Mouse (Mus musculus) urinary bladder, postnatal 0 days (tissue): Measurements from ENCODE around the gene Myh6. TPM values are rescaled to one million over a fixed set of nuclear protein-coding genes. Genes with fewer than 3 reads are reported as not detected.

ENCODE experiments used
- microRNA counts: library from miRNA; unstranded; fragments of <30 nt; microRNA quantifications from one replicate; lab custom pipeline; 2016
- microRNA-seq: library from miRNA; unstranded; fragments of <30 nt; microRNA quantifications from one replicate; pipeline ENCODE4, GENCODE M21; 2016
- polyA plus RNA-seq: library from polyadenylated mRNA; unstranded; fragments of >200 nt; fragmentation: Nextera tagmentation; extraction: Ambion mirVana; gene quantifications from 2 replicates; pipeline ENCODE4 v1.2.1, GENCODE M21; 2015

Gene Myh6
- polyA plus RNA-seq = 2.6 and 2.9 TPM in 2 replicates

DNA sequence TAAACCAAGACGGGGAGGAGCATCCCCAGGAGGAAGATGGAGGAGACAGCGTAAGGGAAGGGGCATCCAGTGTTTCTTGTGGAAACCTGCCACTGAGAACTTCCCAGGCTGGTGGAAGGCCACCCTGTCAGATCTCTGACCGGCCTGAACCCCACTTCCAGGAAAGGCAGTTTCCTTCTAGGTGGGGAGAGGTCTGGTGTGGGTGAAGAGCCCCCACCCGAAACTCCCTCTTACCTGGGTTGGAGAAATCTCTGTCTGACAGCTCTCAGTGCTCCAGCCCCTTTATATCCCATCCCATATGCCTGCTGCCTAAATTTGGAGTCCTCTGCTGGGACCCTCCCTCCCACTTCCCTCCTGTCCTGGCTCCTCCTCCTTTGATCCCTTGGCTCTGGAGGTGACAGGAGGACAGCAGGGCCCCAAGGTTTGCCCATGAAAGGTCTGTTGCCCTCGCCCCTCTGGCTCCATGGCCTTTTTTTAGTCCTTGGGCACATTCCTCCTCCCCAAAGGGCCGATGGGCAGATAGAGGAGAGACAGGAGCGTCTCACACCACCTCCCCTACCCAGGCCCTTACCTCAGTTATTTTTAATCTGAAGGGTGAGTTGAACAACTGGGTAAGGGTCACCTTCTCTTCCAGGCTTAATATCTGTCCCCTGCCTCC lies at the start of gene Myh6:
Myh6 (minus strand) TSS at position 608 of the 658 bp plus-strand sequence.

DNA sequence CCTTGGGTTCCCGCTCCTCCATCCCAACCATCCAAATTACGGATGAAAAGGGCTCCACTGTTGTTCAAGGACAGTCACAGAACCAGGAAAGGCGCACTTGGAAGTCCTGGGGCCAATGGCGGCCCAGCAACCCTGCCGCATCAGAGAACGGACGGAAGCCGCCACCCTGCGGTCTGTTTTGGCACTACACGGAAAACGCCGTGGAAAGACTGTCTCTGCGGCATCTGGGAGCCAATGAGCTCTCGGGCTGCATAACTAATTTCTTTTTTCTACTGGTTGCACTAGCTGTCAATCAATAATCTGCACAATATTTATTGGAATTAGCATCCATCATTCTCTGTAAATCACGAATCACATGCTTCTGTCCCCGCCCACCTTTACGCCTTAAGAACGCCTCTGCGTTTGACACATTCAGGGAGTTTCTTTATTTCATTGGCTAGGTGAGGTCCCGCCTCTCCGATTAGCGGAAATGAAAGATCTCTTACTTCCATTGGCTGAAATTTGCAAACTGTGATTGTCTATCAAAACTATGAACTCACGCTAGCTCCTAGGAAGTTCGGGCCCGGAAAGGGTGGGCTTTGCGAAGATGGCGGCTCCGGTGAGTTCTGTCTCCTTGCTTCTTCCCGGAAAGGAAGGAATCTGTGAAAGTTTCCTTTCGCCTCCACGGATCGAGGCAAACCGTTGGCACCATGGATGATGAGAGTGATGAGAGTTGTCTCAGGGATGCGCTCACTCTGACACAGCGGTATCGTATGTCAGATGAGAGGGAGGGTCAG lies 48.5 kb upstream of the Myh6 start, which contains the start of gene Ngdn:
Ngdn (plus strand) TSS at position 464 of the 776 bp plus-strand sequence.

DNA sequence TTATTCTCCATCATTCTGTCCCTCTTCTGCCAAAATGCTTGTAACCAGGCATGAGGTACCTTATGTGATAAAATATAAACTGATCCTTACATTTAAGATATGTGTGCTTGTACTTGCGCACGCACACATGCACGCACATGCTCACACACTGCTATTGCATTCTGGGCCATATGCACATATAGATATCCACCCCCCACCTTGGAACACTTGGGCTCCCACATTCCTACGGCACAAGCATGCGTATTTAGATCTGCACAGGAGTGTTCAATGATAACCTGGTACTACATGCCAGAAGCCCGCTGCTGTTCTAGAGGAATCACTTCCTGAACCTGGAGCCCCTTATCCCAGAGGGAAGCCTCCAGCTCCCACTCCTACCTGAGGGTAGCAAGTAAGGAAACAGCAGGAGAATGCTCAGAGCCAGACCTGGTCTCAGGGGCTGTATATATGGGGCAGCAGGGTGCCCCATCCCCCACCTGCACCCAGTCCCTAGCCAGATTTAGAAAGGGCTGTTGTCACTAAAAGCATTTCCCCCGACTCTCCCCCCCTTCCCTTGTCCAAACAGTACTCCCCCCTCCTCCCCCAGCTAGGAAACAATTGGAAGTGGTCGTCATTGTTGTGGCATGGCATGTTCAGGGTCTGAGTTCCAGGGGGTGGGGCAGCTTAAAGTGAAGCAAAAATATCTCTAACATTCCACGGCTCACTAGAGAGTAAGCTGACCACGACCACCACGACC lies 27.6 kb upstream of the Myh6 start, which contains the start of gene Myh7:
Myh7 (minus strand) TSS at position 491 of the 733 bp plus-strand sequence.

DNA sequence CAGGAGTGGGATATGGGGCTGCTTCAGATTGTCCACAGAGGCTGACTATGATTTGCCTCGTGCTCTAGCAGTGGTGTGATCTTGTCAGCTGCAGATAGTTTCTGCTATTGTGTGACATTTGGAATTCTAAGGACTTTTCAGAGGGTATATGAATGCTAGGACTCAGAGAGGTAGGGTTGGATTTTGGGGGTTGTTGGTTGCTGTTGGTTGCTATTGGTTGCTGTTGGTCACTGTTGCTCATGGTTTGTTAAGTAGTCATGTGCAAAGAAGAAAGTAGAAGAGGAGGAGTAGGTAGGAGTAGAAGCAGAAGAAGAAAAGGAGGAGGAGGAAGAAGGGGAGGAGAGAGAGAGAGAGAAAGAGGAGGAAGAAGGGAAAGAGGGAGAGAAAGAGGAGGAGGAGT lies 9.9 kb upstream of the Myh6 start, which contains the start of gene Gm17428:
Gm17428 (plus strand) TSS at position 301 of the 400 bp plus-strand sequence.

DNA sequence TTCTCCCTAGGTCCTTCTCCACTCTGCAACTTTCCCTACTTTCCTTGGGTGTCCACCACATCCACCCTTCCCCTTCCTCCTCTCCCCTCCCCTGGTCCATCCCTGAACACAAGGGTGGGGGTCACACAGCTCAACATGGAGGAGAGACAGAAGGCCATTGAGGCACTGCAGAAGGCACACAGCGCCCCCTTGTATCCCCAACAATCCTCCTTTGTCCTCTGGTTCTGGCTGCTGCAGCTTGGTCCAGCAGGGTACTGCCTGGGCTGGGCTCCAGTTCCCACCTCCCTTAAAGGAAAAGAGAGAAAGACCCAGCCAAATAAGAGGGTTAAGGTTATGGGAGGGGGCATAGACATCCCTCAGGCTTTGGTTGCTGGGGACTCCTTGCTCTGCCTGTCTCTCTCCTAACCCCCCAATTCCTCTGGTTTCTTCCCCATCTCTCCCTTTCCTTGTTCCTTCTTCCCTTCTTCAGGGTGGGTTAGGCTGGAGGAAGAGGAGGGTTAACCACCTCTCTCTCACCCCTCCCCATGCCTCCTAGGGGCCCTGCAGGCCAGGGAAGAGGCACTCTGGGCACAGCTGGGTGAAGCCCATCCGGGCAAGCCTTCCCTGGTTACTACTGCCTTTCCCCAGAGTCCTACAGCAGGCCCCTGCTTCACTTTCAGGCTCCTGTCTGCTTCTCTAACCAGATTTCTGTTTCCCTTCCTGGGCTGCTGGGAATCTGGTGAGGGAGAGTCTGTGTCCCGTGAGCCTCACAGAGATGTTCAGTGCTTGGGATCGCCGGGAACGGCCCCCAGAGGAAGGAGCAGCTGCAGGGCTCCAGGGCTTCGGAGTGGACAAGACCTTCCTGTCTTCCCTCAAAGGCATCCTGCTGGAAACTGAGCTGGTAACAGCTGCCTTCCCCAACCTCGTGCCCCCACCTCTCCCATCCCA lies 30.6 kb downstream of the Myh6 start, which contains the start of gene Cmtm5:
Cmtm5 (plus strand) TSS at position 358 of the 927 bp plus-strand sequence.

DNA sequence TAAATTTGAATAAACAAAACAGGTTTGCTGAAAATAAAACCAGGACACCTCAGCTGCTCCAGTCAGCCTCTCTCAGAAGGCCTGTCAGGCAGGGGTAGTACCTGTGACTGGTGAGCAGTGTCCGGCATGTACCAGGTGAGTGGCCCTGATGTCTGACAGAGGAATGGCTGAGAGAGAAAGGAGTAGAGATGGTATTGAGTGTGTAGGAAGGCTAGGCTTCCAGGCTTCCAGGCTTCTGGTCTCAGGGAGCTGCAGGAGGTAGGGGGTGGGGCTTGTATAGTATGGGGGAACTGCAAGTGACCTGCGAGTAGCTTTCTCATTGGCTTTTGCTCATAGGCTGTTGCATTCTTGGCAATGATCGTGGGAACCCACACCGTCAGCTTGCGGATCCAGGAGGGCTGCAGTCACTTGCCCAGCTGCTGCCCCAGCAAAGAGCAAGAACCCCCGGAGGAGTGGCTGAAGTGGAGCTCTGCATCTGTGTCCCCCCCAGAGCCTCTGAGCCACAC lies 34.0 kb downstream of the Myh6 start, which contains the start of gene Il25:
Il25 (plus strand) TSS at position 51 of the 506 bp plus-strand sequence.

DNA sequence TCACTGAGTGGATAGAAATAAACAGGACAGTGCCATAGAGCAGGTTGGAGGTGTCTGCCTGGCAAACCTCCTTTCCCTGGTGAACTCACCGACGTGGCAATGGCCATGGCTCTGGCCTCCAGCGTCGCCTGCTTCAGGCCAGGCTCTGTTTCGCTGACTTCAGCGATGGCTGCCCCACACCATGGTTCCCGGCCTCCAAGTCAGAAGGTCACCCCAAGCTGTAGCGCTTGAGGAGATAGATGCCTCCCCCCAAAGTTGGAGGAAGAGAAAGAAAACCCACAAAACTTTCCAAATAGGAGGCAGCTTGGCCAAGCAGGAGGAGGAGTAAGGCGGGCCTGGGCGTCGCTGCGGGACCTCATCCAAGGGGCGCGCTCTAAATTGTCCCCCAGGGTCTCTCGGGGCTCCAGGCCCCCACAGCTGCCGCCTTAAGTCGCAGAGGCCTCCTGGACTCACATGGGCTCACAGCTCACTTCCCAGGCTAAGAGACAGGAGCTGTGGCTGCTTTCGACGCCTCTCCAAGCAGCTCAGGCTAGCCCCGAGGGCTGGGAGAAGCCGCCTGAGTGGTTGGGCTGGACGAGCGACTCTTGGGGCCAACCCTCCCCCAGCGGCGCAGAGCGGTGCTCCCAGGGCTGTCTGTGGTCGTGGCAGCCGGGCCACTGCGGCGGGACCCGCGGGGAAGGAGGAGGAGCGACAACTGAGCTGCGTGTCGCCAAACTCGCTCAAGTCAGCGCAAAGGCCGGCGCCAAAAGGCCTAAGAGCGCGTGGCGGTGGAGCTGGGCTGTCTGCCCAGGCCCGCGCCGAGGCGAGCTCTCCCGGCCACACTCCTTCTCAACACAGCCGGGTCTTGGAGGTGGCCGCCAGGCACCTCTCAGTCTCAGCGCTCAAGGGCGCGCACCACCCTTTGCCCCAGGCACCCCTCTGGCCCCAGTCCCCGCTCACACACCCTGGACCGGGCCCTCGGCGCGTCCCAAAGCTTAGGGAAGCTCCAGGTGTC lies 41.1 kb downstream of the Myh6 start, which contains the start of gene Efs:
Efs (minus strand) TSS at position 778 of the 994 bp plus-strand sequence.

DNA sequence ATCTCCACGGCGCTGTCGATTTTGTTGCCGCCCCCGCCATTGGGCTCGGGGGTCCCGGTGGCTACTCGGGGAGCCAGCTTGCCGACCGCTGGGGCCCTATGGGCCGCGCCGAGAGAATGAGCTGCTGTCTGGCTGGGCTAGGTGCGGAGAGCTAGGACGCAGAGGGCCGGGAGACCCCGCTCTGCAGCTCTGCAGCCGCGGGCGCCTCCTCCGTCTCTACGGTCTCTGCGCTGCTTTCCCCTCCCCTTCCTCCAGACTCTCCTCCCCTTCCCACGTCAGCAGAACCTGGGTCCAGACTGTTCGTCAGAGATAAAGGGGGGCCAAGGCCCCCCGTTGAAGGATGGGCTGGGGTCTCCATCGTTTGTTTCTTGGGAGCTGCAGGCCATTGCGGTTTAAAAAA lies 53.8 kb downstream of the Myh6 start, which contains the start of gene Slc22a17:
Slc22a17 (minus strand) TSS at position 247 of the 400 bp plus-strand sequence.

DNA sequence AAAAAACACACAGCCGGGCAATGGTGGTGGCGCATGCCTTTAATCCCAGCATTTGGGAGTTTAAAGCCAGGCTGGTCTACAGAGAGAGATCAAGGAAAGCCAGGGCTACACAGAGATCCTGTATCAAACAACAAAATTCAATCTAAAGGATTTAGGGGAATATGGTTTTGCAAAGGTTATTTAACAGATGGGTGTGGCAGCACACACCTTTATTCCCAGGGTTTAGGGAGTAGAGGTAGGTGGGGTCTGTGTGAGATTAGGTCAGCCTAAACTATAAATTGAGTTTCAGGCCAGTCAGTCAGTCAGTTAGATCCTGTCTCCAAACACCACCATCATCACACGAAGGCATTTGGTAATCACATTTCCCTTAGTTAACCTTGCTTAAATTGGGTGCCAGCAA lies 74.5 kb downstream of the Myh6 start, which contains the start of gene Pabpn1:
Pabpn1 (plus strand) TSS at position 301 of the 400 bp plus-strand sequence.

MicroRNA genes within 50 kb of the gene (microRNA counts, 519-probe panel; counts per million panel counts)
- 2,776 counts per million, percentile 39 among the panel's probes with 10 or more counts for microRNA mmu-miR-208a (lab: Ali Mortazavi, UCI)
- microRNA mmu-miR-208b (lab: Ali Mortazavi, UCI) = 2,722 counts per million, percentile 38 among the panel's probes with 10 or more counts

Small RNA genes within 50 kb of the gene (microRNA-seq; reads per million reads assigned to microRNA genes)
- gene Mir208a (42.3 reads per million, percentile 37 among the genes with 10 or more reads in this experiment), gene Mir208b (169 reads per million, percentile 53 among the genes with 10 or more reads in this experiment)

Other genes with a start within 250 kb of the Myh6 start
- gene Slc7a8, start 185.0 kb downstream of the Myh6 start, polyA plus RNA-seq = 12.7 and 14.8 TPM in 2 replicates
- not detected in 2 replicates for gene Rnf212b, start 152.8 kb downstream of the Myh6 start, polyA plus RNA-seq
- 4.1 and 5.4 TPM in 2 replicates for gene Homez, start 96.0 kb downstream of the Myh6 start, polyA plus RNA-seq
- 0.62 and 1.3 TPM in 2 replicates for gene Ppp1r3e, start 89.4 kb downstream of the Myh6 start, polyA plus RNA-seq
- 4.2 and 4.4 TPM in 2 replicates for gene Bcl2l2, start 83.5 kb downstream of the Myh6 start, polyA plus RNA-seq
- 0.26 and 0.69 TPM in 2 replicates for gene Gm20521, start 83.5 kb downstream of the Myh6 start, polyA plus RNA-seq
- gene Pabpn1, start 74.4 kb downstream of the Myh6 start, polyA plus RNA-seq = 46.7 and 52.4 TPM in 2 replicates
- gene Slc22a17, start 53.8 kb downstream of the Myh6 start, polyA plus RNA-seq = 14.4 and 15.9 TPM in 2 replicates
- gene Efs, start 40.8 kb downstream of the Myh6 start, polyA plus RNA-seq = 12.7 and 14.5 TPM in 2 replicates
- not detected in 2 replicates for gene Il25, start 34.2 kb downstream of the Myh6 start, polyA plus RNA-seq
- gene Cmtm5, start 30.7 kb downstream of the Myh6 start, polyA plus RNA-seq = 0.82 and 0.99 TPM in 2 replicates
- not detected in 2 replicates for gene Gm17428, start 10.0 kb upstream of the Myh6 start, polyA plus RNA-seq
- gene Myh7, start 27.7 kb upstream of the Myh6 start, polyA plus RNA-seq = 4.0 and 7.6 TPM in 2 replicates
- 54.0 and 55.3 TPM in 2 replicates for gene Ngdn, start 48.5 kb upstream of the Myh6 start, polyA plus RNA-seq
- 0.49 and 0.51 TPM in 2 replicates for gene Zfhx2, start 125.4 kb upstream of the Myh6 start, polyA plus RNA-seq
- gene Thtpa, start 127.9 kb upstream of the Myh6 start, polyA plus RNA-seq = 11.9 and 13.8 TPM in 2 replicates
- gene Ap1g2, start 139.7 kb upstream of the Myh6 start, polyA plus RNA-seq = 13.1 and 15.8 TPM in 2 replicates
- gene Jph4, start 150.0 kb upstream of the Myh6 start, polyA plus RNA-seq = 0.75 and 0.77 TPM in 2 replicates